Mouse (Mus musculus): ENCODE measurements at regions not wholly inside any gene's neighbourhood (a gene's known extent, or its start where the extent isn't known, plus 50 kb on each side); places are given as distances from the start of the nearest gene placed in this dataset.
A peak's percentile ranks its signal among the peaks of the same experiment; 100 is the strongest.

- ATAC-seq (replicated peaks; ENCODE audit: insufficient number of reproducible peaks, low FRiP score, low TSS enrichment, low read depth) (no peak), DNase-seq (ENCODE audit: low spot score) (no peak)
- Histone ChIP-seq H3K27ac (replicated peaks; ENCODE audit: low read depth, low read length) (no peak overlapping the region), H3K9ac (replicated peaks; ENCODE audit: low read length) (no peak overlapping the region), H3K36me3 (replicated peaks; ENCODE audit: control insufficient read depth, insufficient read depth, low read depth, low read length) (no peaks in the 10 kb centered on the region), H3K9me3 (replicated peaks; ENCODE audit: control insufficient read depth, low read length) (no peaks in the 10 kb centered on the region), H3K27me3 (ENCODE audit: control insufficient read depth, insufficient read depth, low read length) (no peaks in the 10 kb centered on the region), H3K4me2 (ENCODE audit: low read depth, low read length) (no peak overlapping the region), H3K4me3 (ENCODE audit: low read depth, low read length) (no peak overlapping the region), H3K4me1 (ENCODE audit: control insufficient read depth, insufficient read depth, low read length) (no peaks in the 10 kb centered on the region)
- WGBS: 74% methylated on average over 2 of the region's 2 CpGs
Observed at GRCm38 (mm10) chr1:25921184-25921583, 91.7 kb upstream of the Adgrb3 start.

- no peak overlapping the region for H3K4me3 ChIP-seq (ENCODE audit: low read depth, low read length)
- no peaks in the 10 kb centered on the region for H3K36me3 ChIP-seq (replicated peaks; ENCODE audit: control insufficient read depth, insufficient read depth, low read depth, low read length)
- H3K4me1 ChIP-seq (ENCODE audit: control insufficient read depth, insufficient read depth, low read length): no peaks in the 10 kb centered on the region
- H3K9ac ChIP-seq (replicated peaks; ENCODE audit: low read length): no peak overlapping the region
- WGBS: 76% methylated on average over 2 of the region's 2 CpGs
- ATAC-seq (replicated peaks; ENCODE audit: insufficient number of reproducible peaks, low FRiP score, low TSS enrichment, low read depth): no peak
- no peaks in the 10 kb centered on the region for H3K27me3 ChIP-seq (ENCODE audit: control insufficient read depth, insufficient read depth, low read length)
- no peak overlapping the region for H3K27ac ChIP-seq (replicated peaks; ENCODE audit: low read depth, low read length)
- no peak overlapping the region for H3K4me2 ChIP-seq (ENCODE audit: low read depth, low read length)
- no peak for DNase-seq (ENCODE audit: low spot score)
- no peaks in the 10 kb centered on the region for H3K9me3 ChIP-seq (replicated peaks; ENCODE audit: control insufficient read depth, low read length)
Observed at GRCm38 (mm10) chr1:25894169-25894568, 64.7 kb upstream of the Adgrb3 start.

GRCm38 (mm10) chr1:25892970-25893369, 63.5 kb upstream of the Adgrb3 start:
- Histone ChIP-seq H3K27ac (replicated peaks; ENCODE audit: low read depth, low read length) (no peak overlapping the region), H3K4me3 (ENCODE audit: low read depth, low read length) (no peak overlapping the region), H3K9ac (replicated peaks; ENCODE audit: low read length) (no peak overlapping the region), H3K27me3 (ENCODE audit: control insufficient read depth, insufficient read depth, low read length) (no peaks in the 10 kb centered on the region), H3K4me1 (ENCODE audit: control insufficient read depth, insufficient read depth, low read length) (no peaks in the 10 kb centered on the region), H3K4me2 (ENCODE audit: low read depth, low read length) (no peak overlapping the region), H3K36me3 (replicated peaks; ENCODE audit: control insufficient read depth, insufficient read depth, low read depth, low read length) (no peaks in the 10 kb centered on the region), H3K9me3 (replicated peaks; ENCODE audit: control insufficient read depth, low read length) (no peaks in the 10 kb centered on the region)
- no peak for ATAC-seq (replicated peaks; ENCODE audit: insufficient number of reproducible peaks, low FRiP score, low TSS enrichment, low read depth)
- no peak for DNase-seq (ENCODE audit: low spot score)
- WGBS: 74% methylated on average over 4 of the region's 4 CpGs

- H3K36me3 ChIP-seq (replicated peaks; ENCODE audit: control insufficient read depth, insufficient read depth, low read depth, low read length): no peaks in the 10 kb centered on the region
- peak; percentile 43 for DNase-seq (ENCODE audit: low spot score)
- ATAC-seq (replicated peaks; ENCODE audit: insufficient number of reproducible peaks, low FRiP score, low TSS enrichment, low read depth): no peak
- WGBS: 75% methylated on average over 5 of the region's 5 CpGs
- H3K4me2 ChIP-seq (ENCODE audit: low read depth, low read length): no peak overlapping the region
- no peaks in the 10 kb centered on the region for H3K4me1 ChIP-seq (ENCODE audit: control insufficient read depth, insufficient read depth, low read length)
- no peak overlapping the region for H3K9ac ChIP-seq (replicated peaks; ENCODE audit: low read length)
- H3K9me3 ChIP-seq (replicated peaks; ENCODE audit: control insufficient read depth, low read length): no peaks in the 10 kb centered on the region
- H3K27ac ChIP-seq (replicated peaks; ENCODE audit: low read depth, low read length): no peak overlapping the region
- H3K4me3 ChIP-seq (ENCODE audit: low read depth, low read length): no peak overlapping the region
- no peaks in the 10 kb centered on the region for H3K27me3 ChIP-seq (ENCODE audit: control insufficient read depth, insufficient read depth, low read length)
Observed at GRCm38 (mm10) chr1:25892026-25892739, 62.7 kb upstream of the Adgrb3 start.

GRCm38 (mm10) chr1:25888004-25888403, 58.5 kb upstream of the Adgrb3 start:
- Histone ChIP-seq H3K27me3 (ENCODE audit: control insufficient read depth, insufficient read depth, low read length) (no peaks in the 10 kb centered on the region), H3K9me3 (replicated peaks; ENCODE audit: control insufficient read depth, low read length) (no peaks in the 10 kb centered on the region), H3K4me2 (ENCODE audit: low read depth, low read length) (no peak overlapping the region), H3K4me3 (ENCODE audit: low read depth, low read length) (no peak overlapping the region), H3K36me3 (replicated peaks; ENCODE audit: control insufficient read depth, insufficient read depth, low read depth, low read length) (no peaks in the 10 kb centered on the region), H3K9ac (replicated peaks; ENCODE audit: low read length) (no peak overlapping the region), H3K27ac (replicated peaks; ENCODE audit: low read depth, low read length) (no peak overlapping the region), H3K4me1 (ENCODE audit: control insufficient read depth, insufficient read depth, low read length) (no peaks in the 10 kb centered on the region)
- ATAC-seq (replicated peaks; ENCODE audit: insufficient number of reproducible peaks, low FRiP score, low TSS enrichment, low read depth) (no peak), DNase-seq (ENCODE audit: low spot score) (no peak)
- 50% methylated on average over 1 of the region's 1 CpGs for WGBS

GRCm38 (mm10) chr1:25885049-25885448, 55.5 kb upstream of the Adgrb3 start:
- Histone ChIP-seq H3K9ac (replicated peaks; ENCODE audit: low read length) (no peak overlapping the region), H3K36me3 (replicated peaks; ENCODE audit: control insufficient read depth, insufficient read depth, low read depth, low read length) (no peaks in the 10 kb centered on the region), H3K4me2 (ENCODE audit: low read depth, low read length) (no peak overlapping the region), H3K27me3 (ENCODE audit: control insufficient read depth, insufficient read depth, low read length) (no peaks in the 10 kb centered on the region), H3K4me3 (ENCODE audit: low read depth, low read length) (no peak overlapping the region), H3K9me3 (replicated peaks; ENCODE audit: control insufficient read depth, low read length) (no peaks in the 10 kb centered on the region), H3K27ac (replicated peaks; ENCODE audit: low read depth, low read length) (no peak overlapping the region), H3K4me1 (ENCODE audit: control insufficient read depth, insufficient read depth, low read length) (no peaks in the 10 kb centered on the region)
- WGBS: 68% methylated on average over 4 of the region's 4 CpGs
- DNase-seq (ENCODE audit: low spot score): no peak
- no peak for ATAC-seq (replicated peaks; ENCODE audit: insufficient number of reproducible peaks, low FRiP score, low TSS enrichment, low read depth)
